Mouse (Mus musculus) E14TG2a.4 (cell line): ENCODE measurements around the gene Sync.

Experiments
- CTCF ChIP-seq: conservative IDR thresholded peaks from 2 replicates; pipeline ENCODE4 v1.5.1; 2014; ENCODE audit warnings: low read length
- NANOG ChIP-seq: IDR thresholded peaks from 2 replicates; pipeline ENCODE4 v1.6.1; 2014; ENCODE audit warnings: borderline replicate concordance, low read length, mixed read lengths

- TF ChIP-seq CTCF (no peak), NANOG (no peak)
These were observed 11.7 kb downstream of the Sync start for GRCm38 (mm10) chr4:129299121-129299520.
